23 mouse cellular contexts compared by ENCODE assay signal in genomic region chr2:128374253-128374566, GRCm38 (mm10).
DNase-seq lines count a peak whose midpoint lies in the region; ATAC-seq and TF ChIP-seq lines count a peak whose summit lies in the region.
"Had no signal": no experiment of that assay in that cellular context is flagged by ENCODE, and none has a peak within 500 bp of the region (broad histone marks: within the 10 kb centered on the region; RNA-seq: fewer than 3 reads in every experiment).

No protein-coding gene starts in this region.

- ATAC-seq in heart, embryonic 15.5 days (replicated peaks; ENCODE audit: insufficient number of reproducible peaks, insufficient read depth, low FRiP score, low read depth), result no peak
- ATAC-seq in midbrain, embryonic 15.5 days (replicated peaks), result no peak
- ATAC-seq: inflammation-experienced regulatory T-cells, adult 6 months had no signal

- intact Hi-C loops in heart, postnatal 25 days (cut with DNase I), result no loop called here

- WGBS in heart, embryonic 15.5 days, result 84% methylated on average over 2 of the region's 2 CpGs
- WGBS in midbrain, embryonic 10.5 days, result 80% methylated on average over 2 of the region's 2 CpGs
- WGBS in midbrain, embryonic 15.5 days, result 92% methylated on average over 2 of the region's 2 CpGs
- 44% methylated on average over 2 of the region's 2 CpGs for WGBS in bone marrow, adult 2 months
- 34% methylated on average over 2 of the region's 2 CpGs for WGBS in macrophage (ENCODE audit: missing documents)

- H3K79me2 ChIP-seq in macrophage (ENCODE audit: inconsistent target), result peaks cover 82% of the 10 kb centered on the region

- TF ChIP-seq POLR2A in bone marrow, adult 2 months (IDR thresholded peaks at IDR 0.05; ENCODE audit: borderline replicate concordance, control insufficient read depth, low read depth, low read length), result no peak

- H3K27me3 ChIP-seq in heart, embryonic 15.5 days, result no peaks in the 10 kb centered on the region
- no peaks in the 10 kb centered on the region for H3K27me3 ChIP-seq in midbrain, embryonic 10.5 days (ENCODE audit: low read depth, poor library complexity, severe bottlenecking)
- H3K27me3 ChIP-seq in midbrain, embryonic 15.5 days (replicated peaks), result no peaks in the 10 kb centered on the region
- H3K27me3 ChIP-seq: embryonic facial prominence, embryonic 12.5 days; forebrain, embryonic 13.5 days; neural tube, embryonic 12.5 days had no signal

- peaks cover 23% of the 10 kb centered on the region for H3K4me1 ChIP-seq in heart, embryonic 15.5 days (replicated peaks)
- H3K4me1 ChIP-seq in midbrain, embryonic 10.5 days, result peaks cover 14% of the 10 kb centered on the region
- peaks cover 8% of the 10 kb centered on the region for H3K4me1 ChIP-seq in midbrain, embryonic 15.5 days
- peaks cover 7% of the 10 kb centered on the region for H3K4me1 ChIP-seq in bone marrow, adult 2 months (ENCODE audit: control insufficient read depth, insufficient read depth, low read length)

- H3K36me3 ChIP-seq in heart, embryonic 15.5 days, result no peaks in the 10 kb centered on the region
- no peaks in the 10 kb centered on the region for H3K36me3 ChIP-seq in midbrain, embryonic 10.5 days
- no peaks in the 10 kb centered on the region for H3K36me3 ChIP-seq in midbrain, embryonic 15.5 days (replicated peaks)
- H3K36me3 ChIP-seq in macrophage (ENCODE audit: inconsistent target), result no peaks in the 10 kb centered on the region
- H3K36me3 ChIP-seq: embryonic facial prominence, embryonic 12.5 days; limb, embryonic 10.5 days; neural tube, embryonic 12.5 days had no signal

- no peak for DNase-seq in heart, postnatal 25 days (ENCODE audit: low spot score)
- DNase-seq in midbrain, embryonic 10.5 days (ENCODE audit: low spot score), result no peak
- no peak for DNase-seq in ovary, adult 18-20 months (ENCODE audit: low spot score)
- no peak for DNase-seq in layer of hippocampus, postnatal 25 days (ENCODE audit: extremely low spot score in 1 of 2, low spot score in 1 of 2)
- DNase-seq: cerebellum, adult 9-11 months; gastrocnemius, postnatal 25 days; heart, postnatal 4 days; kidney, adult 8-10 months; kidney, postnatal 14 days; right cerebral cortex, postnatal 25 days; thymus, postnatal 14 days had no signal

- H3K9ac ChIP-seq in heart, embryonic 15.5 days, result no peak overlapping the region
- no peak overlapping the region for H3K9ac ChIP-seq in midbrain, embryonic 15.5 days
- H3K9ac ChIP-seq: embryonic facial prominence, embryonic 12.5 days; forebrain, embryonic 13.5 days; liver, embryonic 14.5 days; neural tube, embryonic 12.5 days had no signal

- H3K9me3 ChIP-seq in heart, embryonic 15.5 days (replicated peaks), result no peaks in the 10 kb centered on the region
- H3K9me3 ChIP-seq in midbrain, embryonic 10.5 days (replicated peaks), result no peaks in the 10 kb centered on the region
- H3K9me3 ChIP-seq in midbrain, embryonic 15.5 days, result no peaks in the 10 kb centered on the region
- H3K9me3 ChIP-seq: embryonic facial prominence, embryonic 12.5 days; forebrain, embryonic 13.5 days; limb, embryonic 10.5 days; neural tube, embryonic 12.5 days had no signal

- peak overlapping the region; percentile 29; the same call in 1 of the 2 replicates for H3K27ac ChIP-seq in heart, embryonic 15.5 days
- H3K27ac ChIP-seq in midbrain, embryonic 10.5 days (replicated peaks), result peak overlapping the region; percentile 52; the same call in 1 of the 2 replicates
- no peak overlapping the region for H3K27ac ChIP-seq in midbrain, embryonic 15.5 days
- peak overlapping the region; percentile 57 for H3K27ac ChIP-seq in bone marrow, adult 2 months (ENCODE audit: control insufficient read depth, insufficient read depth, low read depth, low read length, poor library complexity)
- H3K27ac ChIP-seq in macrophage, result peak overlapping the region; percentile 93
- H3K27ac ChIP-seq: embryonic facial prominence, embryonic 12.5 days; limb, embryonic 10.5 days; liver, embryonic 14.5 days; neural tube, embryonic 12.5 days had no signal

- H3K4me3 ChIP-seq in heart, embryonic 15.5 days, result no peak overlapping the region
- no peak overlapping the region for H3K4me3 ChIP-seq in midbrain, embryonic 10.5 days
- no peak overlapping the region for H3K4me3 ChIP-seq in midbrain, embryonic 15.5 days
- no peak overlapping the region for H3K4me3 ChIP-seq in bone marrow, adult 2 months (replicated peaks; ENCODE audit: control insufficient read depth, low read depth, low read length)
- no peak overlapping the region for H3K4me3 ChIP-seq in macrophage (ENCODE audit: inconsistent target)
- H3K4me3 ChIP-seq: embryonic facial prominence, embryonic 12.5 days; erythroblast, embryonic 14.5 days; forebrain, embryonic 13.5 days; limb, embryonic 10.5 days; neural tube, embryonic 12.5 days had no signal

- no peak overlapping the region for H3K4me2 ChIP-seq in heart, embryonic 15.5 days
- H3K4me2 ChIP-seq in midbrain, embryonic 15.5 days, result no peak overlapping the region
- H3K4me2 ChIP-seq: embryonic facial prominence, embryonic 12.5 days; heart, embryonic 11.5 days; neural tube, embryonic 12.5 days had no signal

- TF ChIP-seq CTCF in bone marrow, adult 2 months (IDR thresholded peaks at IDR 0.05; ENCODE audit: control insufficient read depth, insufficient read depth, low read length), result no peak
